Mouse (Mus musculus) right cerebral cortex, adult 18-20 months (tissue): Measurements from ENCODE around the gene Lrrc34.
A peak's percentile ranks its signal among the peaks of the same experiment; 100 is the strongest.

Source experiments
- DNase-seq: peaks from one replicate; pipeline ENCODE4 v3.0.0; 2022; ENCODE audit warnings: mixed read lengths

Gene Lrrc34

DNA sequence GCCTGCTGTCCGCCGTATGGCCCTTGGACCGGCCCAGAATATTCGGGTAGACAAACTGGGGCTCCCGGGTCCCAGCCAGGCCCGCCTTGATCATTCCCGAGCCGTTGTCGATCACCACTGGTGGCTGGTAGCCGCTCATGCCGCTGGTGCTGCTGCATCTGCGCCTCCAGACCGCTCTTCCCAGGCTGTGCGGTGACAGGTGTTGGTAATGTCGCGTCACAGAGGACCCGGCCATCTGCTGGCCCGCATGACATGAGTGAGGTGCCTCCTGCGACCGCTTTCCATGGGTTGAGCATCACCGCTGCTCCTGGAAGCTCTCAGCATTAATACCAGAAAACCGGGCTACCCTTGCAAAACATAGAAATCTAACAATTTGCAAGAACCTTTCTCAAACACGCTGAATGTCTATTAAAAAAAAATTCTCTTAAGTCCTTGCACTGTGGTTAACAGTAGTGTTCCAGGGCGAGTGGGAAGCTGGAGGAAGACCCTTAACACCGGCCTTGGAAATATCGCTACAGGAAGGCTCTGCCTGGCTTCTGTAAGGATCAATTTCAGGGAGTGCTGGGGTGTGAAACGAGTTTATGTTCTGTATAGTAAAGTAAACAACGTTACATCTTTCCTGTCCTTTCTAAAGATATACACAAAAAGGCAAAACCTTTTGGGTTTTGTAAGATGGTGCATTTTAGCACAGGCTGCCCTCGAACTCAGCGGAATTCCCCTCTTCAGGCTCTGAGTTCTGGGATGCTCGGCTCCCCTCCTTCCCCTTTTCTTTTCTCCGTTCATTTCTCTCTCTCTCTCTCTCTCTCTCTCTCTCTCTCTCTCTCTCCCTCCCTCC, 47.7 kb downstream of the Lrrc34 start, which contains the start of gene Actrt3:
TSS of gene Actrt3 (minus strand) at position 229 of the 835 bp plus-strand sequence.
- peak; percentile 70 for DNase-seq

DNA sequence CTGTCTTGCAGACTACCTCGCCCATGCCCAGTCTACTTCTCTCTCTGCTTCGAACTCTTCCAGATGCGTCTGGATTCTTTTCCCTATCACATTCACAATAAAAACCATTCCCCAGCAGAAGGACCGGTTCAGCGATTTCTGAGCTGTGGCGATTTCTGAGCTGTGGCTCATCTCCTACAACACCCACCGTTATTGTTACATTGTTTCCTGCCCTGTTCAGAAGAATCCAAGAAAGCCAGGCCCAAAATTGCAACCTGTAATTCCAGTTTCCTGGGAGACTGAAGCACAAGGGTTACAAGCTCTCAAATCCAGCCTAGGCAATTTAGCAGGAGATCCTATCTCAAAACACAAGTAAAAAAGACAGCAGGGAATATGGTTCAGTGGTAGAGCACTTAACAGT, 50.4 kb downstream of the Lrrc34 start:
- DNase-seq, result no peak

DNA sequence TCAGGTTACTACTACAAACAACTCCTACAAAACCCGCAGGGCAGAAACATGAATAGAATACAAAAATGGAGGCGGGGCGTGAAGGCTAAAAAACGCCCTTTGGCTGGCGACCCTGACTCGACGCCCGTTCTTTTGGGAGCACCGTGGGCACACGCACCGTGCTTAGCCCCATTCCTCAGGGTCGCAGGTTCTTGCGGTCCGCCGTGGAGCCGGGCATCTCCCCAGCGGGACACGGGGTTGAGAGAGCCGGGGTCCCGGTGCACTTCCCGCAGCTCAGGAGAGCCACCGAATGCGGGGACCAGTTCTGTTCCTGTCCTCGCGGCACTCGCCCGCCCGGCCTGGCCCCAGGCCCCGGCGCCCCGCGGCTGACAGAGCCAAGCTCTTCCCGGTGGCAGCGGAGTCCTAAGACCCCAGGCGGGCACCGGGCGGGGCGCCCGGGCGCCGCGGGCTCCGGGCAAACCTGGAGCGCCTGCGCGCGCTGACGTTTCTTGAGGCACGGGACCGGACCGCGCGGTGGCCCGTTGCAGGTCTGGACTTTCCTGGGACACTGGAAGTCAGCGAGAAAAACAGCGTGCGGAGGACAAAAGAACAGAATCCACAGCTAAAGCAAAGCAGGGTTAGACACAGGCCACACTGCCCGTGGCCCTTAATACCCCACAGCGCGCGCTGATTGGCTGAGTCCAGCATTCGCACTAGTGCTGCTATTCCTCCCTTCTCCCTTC, 52.4 kb downstream of the Lrrc34 start:
- DNase-seq, result peak; percentile 48

DNA sequence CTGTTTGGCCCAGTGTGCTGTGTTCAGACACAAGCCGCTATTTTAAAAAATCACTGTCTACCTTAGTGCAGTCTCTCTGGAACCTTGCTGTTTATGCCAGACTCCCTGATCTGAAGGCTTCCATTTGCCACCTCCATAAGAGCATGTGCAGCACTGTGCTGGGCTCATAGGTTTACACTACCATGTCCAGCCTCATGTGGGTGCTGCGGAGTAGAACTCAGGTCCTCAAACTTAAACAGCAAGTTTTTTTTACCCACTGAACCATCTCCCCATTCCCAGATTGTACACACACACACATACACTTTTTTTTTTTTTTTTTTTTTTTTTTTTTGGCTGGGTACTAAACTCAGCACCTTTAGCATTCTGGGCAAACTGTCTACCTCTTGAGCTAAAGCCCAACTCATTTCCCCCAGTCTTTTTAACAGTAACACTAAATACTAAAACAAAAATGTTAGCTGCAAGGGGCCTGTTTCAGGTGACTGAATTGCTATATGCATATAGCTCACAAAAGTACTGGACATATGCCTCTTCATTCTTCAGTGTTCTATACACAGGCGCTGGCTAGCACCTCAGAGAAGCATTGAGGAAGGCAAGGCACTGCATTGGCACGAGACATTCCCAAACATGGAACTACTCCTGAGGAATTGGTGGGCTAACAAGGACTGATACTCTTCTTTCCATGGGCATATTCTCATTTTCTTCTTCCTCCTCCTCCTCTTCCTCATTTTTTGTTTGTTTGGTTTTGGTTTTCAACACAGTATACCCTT, 53.8 kb downstream of the Lrrc34 start:
- peak; percentile 18 for DNase-seq

DNA sequence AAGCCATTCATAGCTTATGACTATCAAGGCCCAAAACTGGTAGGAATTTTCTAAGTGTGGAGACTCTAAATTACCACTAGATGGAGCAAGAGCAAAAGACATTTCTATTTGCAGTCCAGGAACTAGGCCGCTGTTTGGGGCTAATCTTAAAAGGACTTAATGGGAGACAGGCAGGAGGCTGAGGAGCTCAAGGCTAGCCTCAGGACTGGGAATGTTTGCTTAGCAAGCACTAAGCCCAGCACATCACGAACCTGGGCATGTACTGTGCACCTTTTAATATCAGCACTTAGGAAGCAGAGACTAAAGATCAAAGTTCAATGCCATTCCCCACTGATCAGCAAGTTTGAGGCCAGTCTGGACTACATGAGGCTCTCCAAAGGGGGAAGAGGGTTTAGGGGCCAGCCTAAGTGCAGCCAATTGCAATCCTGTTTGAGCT, 55.2 kb downstream of the Lrrc34 start:
- DNase-seq, result no peak

GRCm38 (mm10) chr3:30588865-30589264, 58.8 kb downstream of the Lrrc34 start:
- no peak for DNase-seq
